17 mouse cellular contexts compared by ENCODE assay signal in genomic region chr5:112491489-112491888, GRCm38 (mm10). TPM values are rescaled to one million over a fixed set of nuclear protein-coding genes. Genes with fewer than 3 reads are reported as not detected.
DNase-seq lines count a peak whose midpoint lies in the region; ATAC-seq and TF ChIP-seq lines count a peak whose summit lies in the region.
"Had no signal": no experiment of that assay in that cellular context is flagged by ENCODE, and none has a peak within 500 bp of the region (broad histone marks: within the 10 kb centered on the region; RNA-seq: fewer than 3 reads in every experiment).

No protein-coding gene starts in this region.

- ATAC-seq in heart, embryonic 11.5 days (replicated peaks; ENCODE audit: insufficient number of reproducible peaks, low FRiP score, low TSS enrichment), result no peak
- ATAC-seq in lung, postnatal 0 days, result no peak
- ATAC-seq in intestine, postnatal 0 days, result no peak
- ATAC-seq in inflammation-experienced regulatory T-cells, adult 6 months, result no peak

- no peaks in the 10 kb centered on the region for H3K9me3 ChIP-seq in heart, embryonic 11.5 days (replicated peaks; ENCODE audit: control insufficient read depth, low read length)
- no peaks in the 10 kb centered on the region for H3K9me3 ChIP-seq in lung, postnatal 0 days (ENCODE audit: low read length)
- no peaks in the 10 kb centered on the region for H3K9me3 ChIP-seq in intestine, postnatal 0 days (ENCODE audit: control insufficient read depth)
- H3K9me3 ChIP-seq: liver, embryonic 15.5 days; midbrain, embryonic 12.5 days had no signal

- H3K9ac ChIP-seq in heart, embryonic 11.5 days (ENCODE audit: low read depth, low read length), result no peak overlapping the region
- H3K9ac ChIP-seq in lung, postnatal 0 days (replicated peaks; ENCODE audit: low read depth), result no peak overlapping the region
- no peak overlapping the region for H3K9ac ChIP-seq in intestine, postnatal 0 days (ENCODE audit: low read depth, low read length)
- H3K9ac ChIP-seq: hindbrain, embryonic 14.5 days; liver, embryonic 15.5 days; midbrain, embryonic 12.5 days had no signal

- TF ChIP-seq EP300 in lung, postnatal 0 days (IDR thresholded peaks at IDR 0.05), result no peak

- H3K4me1 ChIP-seq in heart, embryonic 11.5 days (ENCODE audit: control insufficient read depth, insufficient read depth, low read length), result no peaks in the 10 kb centered on the region
- no peaks in the 10 kb centered on the region for H3K4me1 ChIP-seq in lung, postnatal 0 days (ENCODE audit: insufficient read depth, low read depth, low read length)
- no peaks in the 10 kb centered on the region; the same call in 1 of the 2 replicates for H3K4me1 ChIP-seq in intestine, postnatal 0 days (replicated peaks; ENCODE audit: control insufficient read depth, insufficient read depth, low read length)

- no peak overlapping the region for H3K4me2 ChIP-seq in heart, embryonic 11.5 days
- H3K4me2 ChIP-seq in lung, postnatal 0 days (replicated peaks; ENCODE audit: low read depth, low read length), result no peak overlapping the region
- H3K4me2 ChIP-seq in intestine, postnatal 0 days (replicated peaks; ENCODE audit: low read depth), result no peak overlapping the region
- H3K4me2 ChIP-seq: hindbrain, embryonic 14.5 days; liver, embryonic 15.5 days; midbrain, embryonic 12.5 days had no signal

- WGBS in heart, embryonic 11.5 days (ENCODE audit: insufficient replicate concordance), result 58% methylated on average over 11 of the region's 11 CpGs
- WGBS in lung, postnatal 0 days, result 57% methylated on average over 11 of the region's 11 CpGs
- 49% methylated on average over 11 of the region's 11 CpGs for WGBS in intestine, postnatal 0 days

- H3K36me3 ChIP-seq in heart, embryonic 11.5 days (ENCODE audit: control insufficient read depth, insufficient read depth, low read length), result no peaks in the 10 kb centered on the region
- no peaks in the 10 kb centered on the region for H3K36me3 ChIP-seq in lung, postnatal 0 days (ENCODE audit: insufficient read depth, low read length)
- H3K36me3 ChIP-seq in intestine, postnatal 0 days (ENCODE audit: control insufficient read depth, insufficient read depth), result no peaks in the 10 kb centered on the region
- H3K36me3 ChIP-seq: liver, embryonic 15.5 days; midbrain, embryonic 12.5 days had no signal

- DNase-seq in cerebellum, postnatal 10 days, result peak; percentile 46 to 65
- DNase-seq in cerebellum, adult 8-10 months, result no peak
- peak; percentile 10 for DNase-seq in heart, postnatal 4 days
- no peak for DNase-seq in lung, postnatal 0 days (ENCODE audit: low spot score)
- DNase-seq in lung, adult 18-20 months, result no peak
- DNase-seq: adrenal gland, adult 8-10 months; cerebellum, adult 11-12 months; kidney, postnatal 25 days had no signal

- H3K27me3 ChIP-seq in heart, embryonic 11.5 days (ENCODE audit: control insufficient read depth, insufficient read depth, low read length), result peaks cover 13% of the 10 kb centered on the region
- no peaks in the 10 kb centered on the region for H3K27me3 ChIP-seq in lung, postnatal 0 days (replicated peaks; ENCODE audit: insufficient read depth, low read length)
- H3K27me3 ChIP-seq in intestine, postnatal 0 days (replicated peaks; ENCODE audit: control insufficient read depth, insufficient read depth, low read length), result no peaks in the 10 kb centered on the region
- H3K27me3 ChIP-seq: liver, embryonic 15.5 days had no signal

- H3K4me3 ChIP-seq in heart, embryonic 11.5 days (ENCODE audit: low read depth, low read length), result no peak overlapping the region
- H3K4me3 ChIP-seq in lung, postnatal 0 days (ENCODE audit: low read depth, low read length), result no peak overlapping the region
- no peak overlapping the region for H3K4me3 ChIP-seq in intestine, postnatal 0 days (ENCODE audit: low read depth, low read length)
- H3K4me3 ChIP-seq: erythroblast, embryonic 14.5 days; liver, embryonic 15.5 days; midbrain, embryonic 12.5 days had no signal

- peak; percentile 49 for TF ChIP-seq CTCF in lung, postnatal 0 days (IDR thresholded peaks at IDR 0.05)
- peak; percentile 73 for TF ChIP-seq CTCF in intestine, postnatal 0 days (IDR thresholded peaks at IDR 0.05; ENCODE audit: low read depth)

- H3K27ac ChIP-seq in heart, embryonic 11.5 days (ENCODE audit: low read depth, low read length), result no peak overlapping the region
- H3K27ac ChIP-seq in lung, postnatal 0 days (ENCODE audit: low read length), result no peak overlapping the region
- H3K27ac ChIP-seq in intestine, postnatal 0 days (ENCODE audit: low read depth, low read length), result no peak overlapping the region
- H3K27ac ChIP-seq: hindbrain, embryonic 14.5 days; liver, embryonic 15.5 days; midbrain, embryonic 12.5 days had no signal

RNA-seq across cellular contexts. Expression of gene Gm6588, which starts 42.3 kb away (rescaled TPM):
- total RNA-seq in heart, postnatal 4 days (2021), result not detected
- polyA plus RNA-seq in heart, embryonic 11.5 days (2014; fragmentation: Nextera tagmentation; extraction: Ambion mirVana), result not detected in 2 replicates
- polyA plus RNA-seq in lung, postnatal 0 days (2015; fragmentation: Nextera tagmentation; extraction: Ambion mirVana), result not detected in 2 replicates
- not detected in 2 replicates for polyA plus RNA-seq in intestine, postnatal 0 days (2015; fragmentation: Nextera tagmentation; extraction: Ambion mirVana)
- polyA plus RNA-seq in inflammation-experienced regulatory T-cells, adult 6 months (2017; shearing (Covaris generic)), result not detected
- total RNA-seq: adrenal gland, adult 8-10 months; left cerebral cortex, adult 8-10 months; MEL had no signal
- polyA plus RNA-seq: erythroblast, embryonic 14.5 days; liver, embryonic 15.5 days had no signal

Comparison
In these comparisons a context has a peak if more than half of its experiments do, and no peak if none do; other contexts are left out.
1. DNase-seq: peak in cerebellum, postnatal 10 days (2 of 2) and heart, postnatal 4 days (single experiment); none in cerebellum, adult 8-10 months (single experiment), lung, postnatal 0 days (single experiment) and lung, adult 18-20 months (0 of 2).